In the genomic region with DNA sequence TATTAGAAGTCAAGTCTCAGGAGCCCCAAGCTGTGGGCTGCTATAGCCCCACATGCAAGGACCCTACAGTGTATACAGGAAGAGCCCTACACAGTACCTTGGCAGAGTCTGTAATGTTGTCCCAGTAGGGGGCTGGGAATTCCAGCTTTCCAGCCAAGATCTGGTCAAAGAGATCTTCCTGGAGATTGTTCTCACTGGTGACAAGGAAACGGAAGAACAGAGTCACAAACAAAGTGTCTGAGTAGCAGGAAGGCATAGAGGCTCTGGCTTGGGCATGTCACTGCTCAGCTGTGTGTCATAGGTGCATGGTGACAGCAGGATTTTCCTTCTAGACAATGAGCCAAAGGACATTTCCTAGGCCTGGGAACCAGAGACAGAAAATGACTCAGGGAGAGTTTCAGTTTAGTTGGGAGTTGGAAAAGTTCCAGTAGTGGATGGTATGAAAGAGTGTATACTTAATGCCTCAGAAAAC, we compare ENCODE assay signal across 11 mouse cellular contexts.
A peak's percentile ranks its signal among the peaks of the same experiment; 100 is the strongest.
DNase-seq lines count a peak whose midpoint lies in the region; ATAC-seq and TF ChIP-seq lines count a peak whose summit lies in the region.
"Had no signal": no experiment of that assay in that cellular context is flagged by ENCODE, and none has a peak within 500 bp of the region (broad histone marks: within the 10 kb centered on the region; RNA-seq: fewer than 3 reads in every experiment).

No protein-coding gene starts in this region.

- no peak overlapping the region for H3K4me2 ChIP-seq in neural tube, embryonic 13.5 days
- H3K4me2 ChIP-seq in kidney, embryonic 15.5 days, result no peak overlapping the region
- H3K4me2 ChIP-seq in stomach, postnatal 0 days (replicated peaks; ENCODE audit: low read depth), result no peak overlapping the region
- H3K4me2 ChIP-seq: midbrain, embryonic 15.5 days had no signal

- ATAC-seq in neural tube, embryonic 13.5 days (ENCODE audit: low read depth), result 0 out of 2 replicates have a peak, but pooled peaks have one; percentile 36
- ATAC-seq in kidney, embryonic 15.5 days (replicated peaks; ENCODE audit: low FRiP score), result peak; percentile 66
- peak; percentile 86 for ATAC-seq in stomach, postnatal 0 days (ENCODE audit: low FRiP score, low TSS enrichment)
- ATAC-seq: midbrain, embryonic 15.5 days had no signal

- peaks cover 9% of the 10 kb centered on the region for H3K4me1 ChIP-seq in neural tube, embryonic 13.5 days (replicated peaks)
- peaks cover 12% of the 10 kb centered on the region for H3K4me1 ChIP-seq in kidney, embryonic 15.5 days
- H3K4me1 ChIP-seq in stomach, postnatal 0 days (replicated peaks; ENCODE audit: control insufficient read depth, insufficient read depth), result no peaks in the 10 kb centered on the region

- H3K36me3 ChIP-seq in neural tube, embryonic 13.5 days, result peaks cover 75% of the 10 kb centered on the region
- H3K36me3 ChIP-seq in kidney, embryonic 15.5 days, result no peaks in the 10 kb centered on the region
- H3K36me3 ChIP-seq in stomach, postnatal 0 days (ENCODE audit: control insufficient read depth, insufficient read depth, low read length), result no peaks in the 10 kb centered on the region

- H3K4me3 ChIP-seq in neural tube, embryonic 13.5 days, result no peak overlapping the region
- H3K4me3 ChIP-seq in kidney, embryonic 15.5 days (replicated peaks), result no peak overlapping the region
- no peak overlapping the region for H3K4me3 ChIP-seq in stomach, postnatal 0 days (ENCODE audit: low read depth, low read length)
- H3K4me3 ChIP-seq: erythroblast, embryonic 14.5 days; midbrain, embryonic 15.5 days had no signal

- no peak overlapping the region for H3K9ac ChIP-seq in neural tube, embryonic 13.5 days
- no peak overlapping the region for H3K9ac ChIP-seq in kidney, embryonic 15.5 days
- no peak overlapping the region for H3K9ac ChIP-seq in stomach, postnatal 0 days (ENCODE audit: low read length)
- H3K9ac ChIP-seq: midbrain, embryonic 15.5 days had no signal

- no peaks in the 10 kb centered on the region for H3K27me3 ChIP-seq in neural tube, embryonic 13.5 days
- H3K27me3 ChIP-seq in kidney, embryonic 15.5 days, result no peaks in the 10 kb centered on the region
- H3K27me3 ChIP-seq in stomach, postnatal 0 days (ENCODE audit: control insufficient read depth, insufficient read depth, low read length), result no peaks in the 10 kb centered on the region
- H3K27me3 ChIP-seq: midbrain, embryonic 15.5 days had no signal

- H3K27ac ChIP-seq in neural tube, embryonic 13.5 days (replicated peaks), result no peak overlapping the region
- H3K27ac ChIP-seq in kidney, embryonic 15.5 days, result peak overlapping the region; percentile 7; the same call in 1 of the 2 replicates
- 0 out of 2 replicates have a peak overlapping the region, but pooled peaks have one; percentile 26 for H3K27ac ChIP-seq in stomach, postnatal 0 days (replicated peaks)
- H3K27ac ChIP-seq: midbrain, embryonic 15.5 days had no signal

- no peak; the same call in 1 of the 2 replicates for TF ChIP-seq CTCF in stomach, postnatal 0 days (IDR thresholded peaks at IDR 0.05; ENCODE audit: low read depth)

- no peaks in the 10 kb centered on the region for H3K9me3 ChIP-seq in neural tube, embryonic 13.5 days
- no peaks in the 10 kb centered on the region for H3K9me3 ChIP-seq in kidney, embryonic 15.5 days (replicated peaks)
- no peaks in the 10 kb centered on the region for H3K9me3 ChIP-seq in stomach, postnatal 0 days (ENCODE audit: control insufficient read depth, low read length)
- H3K9me3 ChIP-seq: midbrain, embryonic 15.5 days had no signal

- TF ChIP-seq EP300 in stomach, postnatal 0 days (optimal IDR thresholded peaks at IDR 0.05), result no peak

- WGBS in neural tube, embryonic 13.5 days, result 53% methylated on average over 1 of the region's 1 CpGs
- WGBS in kidney, embryonic 15.5 days, result 49% methylated on average over 1 of the region's 1 CpGs
- WGBS in stomach, postnatal 0 days, result 23% methylated on average over 1 of the region's 1 CpGs

- peak; percentile 48 to 52 for DNase-seq in cerebellum, postnatal 25 days
- no peak for DNase-seq in cerebellum, adult 11 months
- no peak for DNase-seq in neural tube, embryonic 10.5 days (ENCODE audit: extremely low spot score, low spot score)
- no peak for DNase-seq in stomach, postnatal 0 days (ENCODE audit: low spot score)
- DNase-seq in frontal cortex, adult 2 months (ENCODE audit: extremely low spot score in 1 of 2, low spot score in 1 of 2), result no peak
- no peak for DNase-seq in layer of hippocampus, postnatal 25 days (ENCODE audit: extremely low spot score in 1 of 2, low spot score in 1 of 2)
- DNase-seq: right cerebral cortex, postnatal 14 days had no signal

Comparison
In these comparisons a context has a peak if more than half of its experiments do, and no peak if none do; other contexts are left out.
1. DNase-seq: peak in cerebellum, postnatal 25 days (2 of 2); none in cerebellum, adult 11 months (single experiment), neural tube, embryonic 10.5 days (single experiment), stomach, postnatal 0 days (single experiment), frontal cortex, adult 2 months (0 of 2) and layer of hippocampus, postnatal 25 days (0 of 2).
2. ATAC-seq: peak in every context shown above with its lines; median percentile 86 in stomach, postnatal 0 days; 66 in kidney, embryonic 15.5 days; 36 in neural tube, embryonic 13.5 days.